Mouse (Mus musculus) MN1 (cell line): Measurements from ENCODE around the gene Mpst.
A peak's percentile ranks its signal among the peaks of the same experiment; 100 is the strongest.

ENCODE experiments used
- DNase-seq: peaks from one replicate; pipeline ENCODE4 v3.0.0-alpha.2; 2016; ENCODE audit warnings: low spot score

The Mpst gene

DNA sequence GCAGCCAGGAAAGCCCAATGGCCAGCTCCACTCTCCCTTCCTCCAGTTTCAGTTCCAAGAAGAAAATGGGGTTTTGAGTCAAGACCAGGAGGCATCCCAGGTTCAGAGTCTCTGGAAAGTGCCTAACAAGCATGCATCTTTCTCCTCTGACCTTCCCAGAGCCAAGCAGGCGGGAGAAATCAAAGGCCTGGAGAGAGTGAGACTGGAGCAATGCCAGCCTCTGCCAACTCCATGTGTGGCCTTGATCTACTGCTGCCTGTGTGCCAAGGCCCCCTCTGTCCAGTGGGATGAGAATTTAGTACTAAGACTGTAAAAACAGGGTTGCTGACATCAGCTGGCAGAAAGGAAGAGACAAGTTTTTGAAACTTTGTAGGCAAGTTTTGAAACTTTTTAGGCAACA, 2.3 kb upstream of the Mpst start:
- no peak for DNase-seq

DNA sequence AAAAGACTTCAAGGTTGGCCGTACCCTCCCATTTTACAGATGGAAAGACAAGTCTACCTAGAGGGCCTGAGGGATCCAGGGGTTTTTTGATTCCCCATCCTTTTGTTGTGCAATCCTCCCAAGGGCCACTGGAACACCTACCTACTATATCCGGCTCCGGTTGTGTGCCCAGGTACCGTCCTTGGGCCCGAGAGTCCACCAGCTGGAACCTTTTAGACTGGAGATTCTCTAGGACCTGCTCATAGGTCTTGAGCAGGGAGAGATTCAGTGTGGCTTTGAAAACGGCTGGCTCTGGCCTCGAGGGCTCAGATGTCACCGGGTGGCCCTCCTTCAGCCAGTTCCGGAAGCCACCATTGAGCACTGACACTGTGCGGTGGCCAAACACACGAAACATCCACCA, 1.1 kb upstream of the Mpst start:
- no peak for DNase-seq

DNA sequence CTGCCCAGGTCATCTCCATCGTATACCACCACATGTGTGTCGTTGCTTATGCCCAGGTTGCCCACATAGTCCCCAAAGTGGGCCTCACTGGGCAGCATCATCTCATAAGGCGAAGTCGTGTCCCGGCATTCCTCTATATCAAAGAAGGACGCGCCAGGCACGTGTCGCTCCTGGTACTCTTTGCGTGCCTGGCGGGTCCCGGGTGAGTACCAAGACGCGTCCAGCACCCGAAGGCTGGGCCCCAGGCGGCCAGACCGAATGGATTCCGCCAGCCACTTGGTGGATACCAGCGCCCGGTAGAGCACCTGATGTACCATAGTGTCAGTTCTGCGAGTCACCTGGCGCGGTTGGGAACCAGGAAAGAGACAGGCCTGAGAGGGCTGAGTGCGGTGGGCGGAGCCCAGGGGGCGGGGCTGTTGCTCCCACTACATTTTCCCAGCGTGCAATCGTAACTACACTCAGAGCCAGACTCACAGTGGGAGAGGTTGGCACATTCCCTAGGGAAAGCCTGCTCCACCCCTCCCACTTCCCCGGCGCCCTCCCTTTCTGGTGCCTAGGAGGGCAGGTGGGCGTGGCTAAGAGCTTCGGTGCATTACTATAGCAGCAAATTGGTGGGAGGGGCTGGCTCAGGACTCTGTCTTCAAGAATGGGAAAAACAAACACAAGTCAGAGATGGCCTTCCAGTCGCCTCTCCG, 552 bp upstream of the Mpst start, which contains the start of gene Tst:
Gene Tst, minus strand, starts transcription at position 391 of the 695 bp plus-strand sequence.
- DNase-seq: peak; percentile 95

DNA sequence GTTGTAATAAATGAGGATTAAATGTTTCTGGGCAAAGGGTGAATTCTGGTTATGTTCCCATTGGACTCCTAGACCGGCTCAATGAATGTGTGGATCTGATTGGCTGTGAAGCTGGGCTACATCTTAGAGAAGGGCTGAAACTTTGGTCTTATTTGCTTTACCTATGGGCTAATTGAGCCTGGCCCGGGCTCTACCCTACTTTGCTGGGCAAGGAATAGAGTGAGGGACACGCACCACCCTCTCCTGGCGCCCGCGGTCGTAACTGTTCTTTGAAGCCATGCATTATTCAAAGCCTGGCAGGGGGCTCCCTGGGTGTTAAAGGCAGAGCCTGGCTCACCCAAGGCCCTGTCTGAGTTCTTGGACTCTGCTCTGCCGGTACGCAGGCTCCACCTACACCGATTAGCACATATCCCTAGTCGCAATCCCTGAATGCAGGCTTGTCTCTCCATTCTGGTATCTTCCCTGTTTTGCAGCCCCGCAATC, 3.4 kb downstream of the Mpst start:
- no peak for DNase-seq

DNA sequence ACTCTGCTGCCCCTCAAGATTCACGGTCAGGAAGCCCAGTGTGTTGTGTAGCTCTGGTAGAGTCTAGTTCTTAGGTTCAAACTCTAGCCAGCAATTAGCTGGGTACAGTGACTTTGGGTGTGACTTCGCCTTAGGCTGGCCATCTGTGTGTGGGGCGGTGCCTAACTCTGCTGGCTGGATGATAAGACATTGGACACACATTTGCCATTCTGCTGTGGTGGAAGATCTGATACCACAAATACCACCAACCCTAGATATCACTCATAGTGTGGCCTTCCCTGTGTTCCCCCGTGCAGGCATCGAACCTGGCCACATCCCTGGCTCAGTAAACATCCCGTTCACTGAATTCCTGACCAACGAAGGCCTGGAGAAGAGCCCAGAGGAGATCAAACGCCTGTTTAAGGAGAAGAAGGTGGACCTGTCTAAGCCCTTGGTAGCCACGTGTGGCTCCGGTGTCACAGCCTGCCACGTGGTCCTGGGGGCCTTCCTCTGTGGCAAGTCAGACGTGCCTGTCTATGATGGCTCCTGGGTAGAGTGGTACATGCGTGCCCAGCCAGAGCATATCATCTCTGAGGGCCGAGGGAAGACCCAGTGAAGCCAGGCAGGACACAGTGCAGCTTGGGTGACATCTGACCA, 7.0 kb downstream of the Mpst start:
- no peak for DNase-seq

DNA sequence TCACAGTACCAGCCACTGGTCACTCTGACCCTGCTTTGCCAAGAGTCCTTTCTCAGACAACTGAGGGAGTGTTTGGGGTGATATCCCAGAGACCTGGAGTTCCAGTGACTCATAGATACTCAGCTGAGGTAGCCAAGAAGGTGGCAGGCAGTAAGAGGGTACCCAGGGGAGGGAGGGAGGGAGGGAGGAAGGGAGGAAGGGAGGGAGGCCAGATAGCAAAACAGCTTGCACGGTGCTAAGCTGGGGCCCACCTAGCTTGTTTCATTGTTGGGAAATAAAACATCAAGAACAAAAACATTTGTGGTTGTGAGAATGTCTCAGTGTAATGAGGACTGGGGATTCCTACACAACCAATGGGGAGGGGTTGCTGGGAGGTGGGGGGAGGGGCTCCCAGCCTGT, 7.5 kb downstream of the Mpst start:
- DNase-seq: no peak

DNA sequence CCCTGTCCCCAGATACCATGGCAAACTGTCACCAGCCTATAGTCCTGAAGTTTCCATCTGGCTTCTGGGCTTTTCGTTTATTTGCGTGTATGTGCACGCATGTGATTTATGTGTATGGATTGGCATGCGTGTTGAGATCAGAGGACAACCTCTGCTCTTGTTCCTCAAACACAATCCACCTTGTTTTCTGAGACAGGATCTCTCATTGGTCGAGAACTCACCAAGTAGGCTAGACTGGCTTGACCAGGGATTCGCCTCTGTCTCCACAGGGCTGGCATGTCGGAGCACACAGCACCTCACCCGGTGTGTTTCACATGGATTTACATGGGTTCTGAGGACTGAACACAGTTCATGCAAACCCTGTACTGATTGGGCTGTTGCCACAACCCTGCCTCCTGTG, 7.9 kb downstream of the Mpst start:
- no peak for DNase-seq

DNA sequence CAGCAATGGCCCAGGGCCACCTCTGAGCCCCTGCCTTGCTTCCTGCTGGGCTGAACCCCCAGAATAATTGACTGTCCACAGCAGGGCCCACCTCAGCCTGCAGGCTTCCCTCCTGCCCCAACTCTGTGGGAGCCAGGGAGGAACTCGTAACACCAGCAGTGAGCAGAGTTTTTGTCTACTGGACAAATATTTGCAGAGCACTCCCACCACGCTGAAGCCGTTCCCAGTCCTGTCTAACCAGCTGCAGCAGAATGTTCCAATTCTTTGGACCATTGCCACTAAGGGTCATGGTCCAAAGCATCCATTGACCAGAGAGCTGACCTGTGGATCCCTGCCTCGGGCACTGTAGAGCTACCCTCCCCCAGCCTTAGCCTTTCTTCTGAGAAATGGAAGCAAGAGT, 10.7 kb downstream of the Mpst start:
- no peak for DNase-seq

DNA sequence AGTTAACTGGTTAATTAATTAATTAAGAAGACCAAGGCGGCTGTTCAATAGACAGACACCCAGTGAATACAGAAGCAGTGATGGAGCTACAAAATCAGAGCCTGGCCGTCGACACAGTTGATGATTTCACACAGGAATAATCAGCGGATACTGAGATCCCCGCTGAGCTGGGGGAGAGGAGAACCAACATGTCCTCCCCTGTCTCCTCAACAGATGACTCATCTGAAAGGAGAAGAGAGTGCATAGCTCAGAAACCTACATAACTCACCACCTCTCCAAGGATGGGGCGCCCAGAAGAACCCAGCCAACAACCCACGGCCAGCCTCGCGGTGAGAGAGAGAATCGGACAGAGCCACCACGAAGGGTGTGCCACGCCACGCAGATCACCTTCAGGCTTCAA, 14.2 kb downstream of the Mpst start:
- no peak for DNase-seq

DNA sequence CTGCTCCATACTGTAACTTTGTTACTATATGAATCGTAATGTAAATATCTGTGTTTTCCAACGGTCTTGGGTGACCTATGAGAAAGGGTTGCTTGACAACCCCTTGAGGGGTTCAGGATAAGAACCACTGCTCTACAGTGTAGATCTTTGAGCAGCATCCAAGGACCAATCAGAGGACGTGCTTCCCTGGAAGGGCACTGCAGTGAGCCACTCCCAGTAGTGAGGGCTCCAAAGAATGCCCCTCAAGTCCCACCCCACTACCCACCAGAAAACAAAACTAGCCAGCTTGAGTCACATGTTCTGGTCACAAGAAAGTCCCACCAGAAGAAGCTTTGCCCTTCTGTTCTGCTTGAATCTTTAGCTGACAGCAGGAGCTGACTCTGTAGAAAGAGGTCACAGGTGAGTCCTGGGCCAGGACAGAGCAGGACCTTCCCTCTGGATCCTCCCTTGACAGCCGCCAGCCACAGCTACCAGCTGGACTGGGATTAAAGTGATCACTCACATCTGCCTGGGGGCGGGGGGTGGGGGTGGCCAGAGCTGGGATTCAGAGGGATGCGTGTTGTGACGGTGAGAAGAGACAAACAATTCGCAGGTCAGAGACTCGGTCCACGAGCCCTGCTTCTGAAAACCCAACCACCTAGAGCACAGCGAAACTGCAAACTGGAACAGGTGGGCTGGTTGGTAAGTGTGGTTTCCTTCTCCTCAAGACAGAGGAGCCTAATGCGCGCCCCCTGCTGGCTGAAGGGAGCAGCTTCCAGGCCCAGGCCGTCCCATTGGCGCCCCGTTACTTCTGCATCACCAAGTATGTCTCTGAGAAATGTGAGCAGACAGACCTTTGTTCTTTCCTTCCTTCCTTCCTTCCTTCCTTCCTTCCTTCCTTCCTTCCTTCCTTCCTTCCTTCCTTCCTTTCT, 16.1 kb downstream of the Mpst start:
- peak; percentile 92 for DNase-seq

DNA sequence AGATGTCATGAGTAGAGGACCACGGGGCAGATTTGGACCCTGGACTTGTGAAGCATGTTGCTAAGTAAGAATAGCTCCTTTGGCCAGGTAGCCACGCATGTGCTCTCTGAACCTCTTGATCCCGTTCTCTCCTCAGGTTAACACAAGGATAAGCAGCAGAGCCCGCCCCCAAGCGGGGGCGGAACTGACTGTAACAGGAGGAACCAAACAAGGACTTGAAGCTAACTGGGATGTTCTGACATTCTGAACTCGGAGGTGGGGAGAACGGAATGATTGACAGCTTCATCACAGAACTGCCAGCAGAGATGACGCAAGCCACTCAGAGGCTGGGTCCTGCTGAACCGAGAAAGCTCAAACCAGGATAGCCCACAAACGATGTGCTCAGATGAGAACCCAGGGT, 18.3 kb downstream of the Mpst start:
- no peak for DNase-seq

DNA sequence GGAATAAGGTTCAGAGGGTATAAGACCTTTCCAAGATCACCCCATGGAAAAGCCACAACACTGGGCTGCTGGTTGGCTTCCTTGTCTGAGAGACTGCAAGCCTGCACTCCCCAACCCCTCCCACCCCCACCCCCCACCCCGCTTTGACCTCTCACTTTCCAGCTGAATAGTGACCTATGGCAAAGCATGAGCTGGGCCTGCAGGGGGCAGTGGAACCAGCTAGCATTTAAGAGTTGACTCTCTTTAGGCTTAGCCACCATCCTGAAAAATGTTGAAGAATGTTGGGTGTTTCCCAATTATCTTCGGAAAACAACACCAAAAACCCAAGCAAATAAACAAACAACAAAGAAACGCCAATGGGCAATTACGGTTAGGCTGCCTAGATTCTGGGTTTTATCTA, 19.0 kb downstream of the Mpst start:
- DNase-seq: no peak

DNA sequence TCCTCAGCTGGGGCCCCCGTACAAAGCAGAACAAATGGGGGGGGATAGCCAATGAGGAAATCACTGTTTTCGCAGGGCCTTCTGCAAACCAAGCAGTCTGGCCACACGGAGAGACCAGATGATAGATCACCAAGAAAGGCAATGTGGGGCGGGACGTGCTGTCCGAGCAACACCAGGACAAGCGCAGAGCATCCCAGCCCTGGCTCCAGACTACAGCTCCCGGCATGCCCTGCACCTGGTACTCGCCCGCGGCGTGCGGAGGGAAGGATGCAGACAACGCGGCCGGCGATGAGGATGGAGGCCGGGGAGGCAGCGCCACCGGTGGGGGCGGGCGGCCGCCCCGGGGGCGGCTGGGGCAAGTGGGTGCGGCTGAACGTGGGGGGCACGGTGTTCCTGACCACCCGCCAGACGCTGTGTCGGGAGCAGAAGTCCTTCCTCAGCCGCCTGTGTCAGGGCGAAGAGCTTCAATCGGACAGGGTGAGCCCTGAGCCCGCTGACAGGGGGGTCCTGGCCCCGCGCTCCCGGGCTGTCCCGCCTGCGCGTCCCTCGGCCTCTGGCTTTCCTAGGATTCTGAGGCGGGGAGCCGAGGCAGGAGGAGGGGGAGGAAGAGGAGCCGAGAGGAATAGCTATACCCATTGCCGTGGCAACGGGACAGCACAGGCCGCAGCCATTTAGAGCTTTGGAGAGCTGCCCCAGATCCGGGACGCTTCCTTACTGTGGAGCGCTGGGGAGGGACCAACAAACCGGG, 22.3 kb downstream of the Mpst start, which contains the start of gene Kctd17:
Gene Kctd17, plus strand, starts transcription at position 174 of the 748 bp plus-strand sequence.
- peak; percentile 94 for DNase-seq

DNA sequence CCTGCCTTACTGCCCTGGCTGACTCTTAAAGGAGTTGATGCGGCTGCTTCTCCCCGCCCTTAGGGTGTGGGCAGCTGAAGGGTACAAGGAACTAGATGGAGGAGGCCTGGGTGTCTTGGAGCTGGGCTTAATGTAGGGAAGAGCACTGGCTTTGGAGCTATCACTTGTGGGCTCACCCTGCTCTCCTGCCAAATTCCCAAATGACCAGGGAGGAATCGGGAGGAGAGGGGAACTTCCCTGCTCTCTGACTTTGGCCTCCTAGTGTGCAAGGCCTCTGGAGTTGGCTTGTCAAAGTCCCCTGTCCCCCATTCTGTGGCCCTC, 22.9 kb downstream of the Mpst start:
- DNase-seq: no peak

DNA sequence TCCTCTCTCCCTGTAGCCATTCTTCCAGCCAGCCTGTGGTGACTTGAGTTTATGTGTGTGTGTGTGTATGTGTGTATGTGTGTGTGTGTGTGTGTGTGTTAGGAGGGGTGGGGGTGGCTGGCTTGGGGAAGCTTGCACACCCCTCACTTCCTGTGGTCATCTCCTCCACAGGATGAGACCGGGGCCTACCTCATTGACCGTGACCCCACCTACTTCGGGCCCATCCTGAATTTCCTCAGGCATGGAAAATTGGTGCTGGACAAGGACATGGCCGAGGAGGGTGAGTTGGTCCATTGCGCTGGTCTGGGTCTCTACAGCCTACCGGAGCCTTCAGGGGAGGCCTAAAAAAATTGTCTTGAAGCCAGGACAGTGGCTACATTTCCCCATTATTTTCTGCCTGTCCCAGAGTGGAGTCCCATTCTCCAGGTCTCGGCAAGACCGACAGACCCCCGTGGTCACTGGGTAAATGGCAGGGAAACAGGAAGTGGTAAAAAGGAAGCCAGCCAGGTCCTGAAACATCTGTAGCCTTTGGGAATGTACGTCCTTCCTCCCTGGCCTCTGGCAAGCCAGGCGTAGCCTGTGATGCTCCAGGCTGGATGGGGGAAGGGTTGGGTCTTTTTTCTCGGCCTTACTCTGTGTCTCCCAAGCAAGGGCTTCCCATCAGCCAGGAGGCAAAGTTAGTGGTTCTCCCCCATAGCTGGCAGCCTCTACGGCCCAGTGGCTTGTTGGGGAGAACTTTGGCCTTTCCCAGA, 23.8 kb downstream of the Mpst start:
- no peak for DNase-seq

DNA sequence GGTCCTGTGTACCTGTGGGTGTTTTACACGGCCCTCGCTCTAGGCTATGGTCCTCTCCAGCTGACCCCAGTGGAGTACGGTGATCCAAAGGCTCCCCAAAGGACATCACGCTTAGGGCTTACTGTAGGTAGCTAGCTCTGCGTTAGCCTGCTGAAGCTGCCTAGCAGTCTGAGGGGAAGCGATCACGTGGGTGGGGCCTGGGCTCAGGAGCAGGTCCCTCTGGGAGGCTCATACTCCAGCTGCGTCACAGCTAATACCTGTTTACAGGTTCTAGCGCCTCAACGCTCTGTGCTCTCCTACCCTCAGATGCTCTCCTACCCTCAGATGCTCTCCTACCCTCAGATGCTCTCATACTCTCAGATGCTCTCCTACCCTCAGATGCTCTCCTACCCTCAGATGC, 24.7 kb downstream of the Mpst start:
- DNase-seq: no peak

DNA sequence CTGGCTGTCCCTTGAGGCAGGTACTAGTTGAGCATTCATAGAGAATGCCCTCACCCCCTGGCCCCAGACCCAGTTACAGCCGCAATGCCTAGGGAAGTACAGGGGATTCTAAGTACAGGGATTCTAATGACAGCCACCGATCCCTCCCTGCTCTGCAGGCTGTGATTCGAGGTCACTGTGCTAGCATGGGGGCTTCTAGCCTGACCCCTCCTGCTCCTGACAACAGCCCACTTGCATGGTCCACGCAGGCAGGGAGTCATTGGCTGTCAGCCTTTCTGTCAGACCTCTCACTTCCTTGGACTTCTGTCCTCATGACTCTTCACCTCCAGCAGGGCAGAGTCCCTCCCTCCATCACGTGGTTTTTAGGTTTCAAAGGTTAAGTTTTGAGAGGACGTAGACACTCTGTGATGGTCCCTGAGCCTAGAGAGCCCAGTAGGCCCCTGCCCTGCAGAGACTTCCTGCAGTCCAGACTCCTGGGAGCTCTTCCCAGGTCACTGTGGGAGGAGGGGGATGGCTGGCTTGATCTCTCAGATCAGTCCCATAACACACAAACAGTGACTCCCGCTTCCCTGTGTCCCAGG, 25.4 kb downstream of the Mpst start:
- DNase-seq: no peak

DNA sequence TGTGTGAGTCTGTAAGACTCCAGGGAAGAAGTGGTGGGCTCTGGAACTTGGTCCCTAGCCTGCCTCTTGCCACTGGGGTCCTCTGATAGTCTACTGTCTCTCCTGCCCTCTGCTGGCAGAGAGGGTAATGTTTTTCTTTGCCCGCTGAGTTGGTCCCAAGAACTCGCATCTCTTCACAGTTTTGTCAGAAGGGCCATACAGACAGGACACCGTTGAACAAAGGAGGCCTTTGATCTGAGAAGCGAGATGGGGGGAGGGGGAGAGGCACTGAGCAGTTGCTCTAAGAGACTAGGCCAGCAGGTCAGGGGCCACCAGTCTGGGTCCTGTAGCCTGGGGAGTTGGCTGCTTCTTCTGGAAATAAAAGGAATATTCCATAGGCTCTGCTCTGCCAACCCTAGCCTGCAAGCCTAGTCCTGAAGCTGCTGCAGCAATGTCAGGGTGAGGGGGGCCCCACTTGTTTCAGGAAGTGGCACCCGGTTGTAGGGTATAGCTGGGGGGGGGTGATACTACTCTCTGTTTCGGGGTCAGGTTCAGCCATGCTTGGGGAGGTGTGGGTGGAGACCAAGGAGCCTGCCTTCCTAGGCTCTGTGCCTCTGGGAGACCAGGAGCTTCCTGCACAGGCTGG, 28.8 kb downstream of the Mpst start:
- peak; percentile 68 for DNase-seq

DNA sequence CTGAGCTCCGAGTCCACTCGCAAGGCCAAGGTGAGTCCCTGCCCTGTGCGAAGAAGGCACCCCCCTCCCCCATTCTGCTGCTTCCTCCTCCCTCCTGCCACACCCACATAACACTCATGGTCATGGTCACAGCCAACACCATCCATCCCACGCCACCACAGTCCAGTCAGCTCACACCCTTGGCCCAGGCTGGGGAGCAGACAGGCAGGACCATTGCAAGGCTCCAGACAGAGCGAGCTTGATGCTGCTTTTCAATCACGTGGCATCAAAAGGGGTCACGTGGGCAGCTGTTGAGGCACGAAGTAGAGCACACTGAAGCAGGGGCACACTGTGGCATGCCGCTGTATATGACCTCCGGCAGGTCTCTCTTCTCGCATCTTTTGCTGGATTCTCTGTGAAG, 29.5 kb downstream of the Mpst start:
- no peak for DNase-seq

DNA sequence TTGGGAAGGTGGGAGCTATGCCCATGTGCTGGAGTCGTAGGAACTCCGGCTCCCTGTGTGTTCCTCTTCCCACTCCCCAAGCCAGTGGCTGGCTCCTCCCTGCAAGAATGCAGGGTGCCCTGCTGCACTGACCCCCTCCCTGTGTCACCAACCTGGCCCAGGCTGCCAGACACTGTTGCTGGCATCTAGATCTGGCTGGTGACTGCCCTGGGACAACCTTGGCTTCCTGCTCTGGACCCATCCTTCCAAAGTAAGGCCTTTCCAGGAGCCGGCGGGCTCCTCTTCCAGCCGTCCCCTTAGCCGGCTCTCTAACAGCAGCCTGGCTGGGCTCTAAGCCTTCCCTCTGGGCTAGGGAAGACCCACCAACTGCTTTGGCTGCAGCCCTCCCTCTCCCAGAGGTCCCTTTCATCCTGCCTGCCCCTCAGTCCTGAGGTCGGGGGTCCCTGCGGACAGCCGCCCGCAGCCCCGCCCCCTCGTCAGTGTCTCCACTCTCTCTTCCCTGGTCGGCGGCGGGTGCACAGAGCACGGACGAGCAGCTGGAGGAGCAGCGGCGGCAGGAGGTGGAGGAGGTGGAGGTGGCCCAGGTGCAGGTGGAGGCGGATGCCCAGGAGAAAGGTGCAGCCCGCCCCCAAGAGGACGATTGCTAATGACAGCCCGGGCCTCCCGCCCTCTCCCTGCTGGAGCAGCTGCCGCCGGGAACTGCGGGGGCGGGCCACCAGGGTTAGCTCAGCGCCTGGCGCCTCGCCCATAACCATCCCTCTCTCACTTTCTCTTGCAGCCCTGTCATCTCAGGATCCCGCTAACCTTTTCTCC, 30.4 kb downstream of the Mpst start:
- DNase-seq: peak; percentile 94
